Mouse (Mus musculus) frontal cortex, adult 2 months (tissue): ENCODE measurements at regions not wholly inside any gene's neighbourhood (a gene's known extent, or its start where the extent isn't known, plus 50 kb on each side); places are given as distances from the start of the nearest gene placed in this dataset.

ENCODE experiments used
- DNase-seq, 2 experiments: peaks; one replicate each; pipeline ENCODE4 v3.0.0; 2022; ENCODE audit warnings: low spot score in 1 of 2; ENCODE audit errors: extremely low spot score in 1 of 2

GRCm38 (mm10) chr5:133598105-133598504 is 501.4 kb upstream of the Castor2 start:
- no peak for DNase-seq

GRCm38 (mm10) chr5:133586492-133586891 is 513.0 kb upstream of the Castor2 start:
- peak in 1 of 2 experiments; percentile 13 for DNase-seq

GRCm38 (mm10) chr5:133585181-133585580 is 514.3 kb upstream of the Castor2 start:
- peak; percentile 13 to 83 for DNase-seq

- no peak for DNase-seq
Observed at GRCm38 (mm10) chr5:133576595-133576994, 522.9 kb upstream of the Castor2 start.

GRCm38 (mm10) chr5:133569096-133569495 is 530.4 kb upstream of the Castor2 start:
- DNase-seq: no peak

- DNase-seq: no peak
Observed at GRCm38 (mm10) chr5:133566506-133566905, 533.0 kb upstream of the Castor2 start.

GRCm38 (mm10) chr5:133550657-133551056 is 548.9 kb upstream of the Castor2 start:
- DNase-seq: no peak

GRCm38 (mm10) chr5:133542217-133542616 is 557.3 kb upstream of the Castor2 start:
- DNase-seq: no peak

GRCm38 (mm10) chr5:133532678-133533077 is 566.8 kb upstream of the Castor2 start:
- DNase-seq: peak in 1 of 2 experiments; percentile 35

GRCm38 (mm10) chr5:133505661-133506060 is 593.9 kb upstream of the Castor2 start:
- no peak for DNase-seq

- DNase-seq: peak; percentile 51 to 87
Observed at GRCm38 (mm10) chr5:133487806-133488290, 611.7 kb upstream of the Castor2 start.

GRCm38 (mm10) chr5:133482291-133483086 is 617.0 kb upstream of the Castor2 start:
- peak; percentile 52 to 53 for DNase-seq

- peak in 1 of 2 experiments; percentile 12 for DNase-seq
Observed at GRCm38 (mm10) chr5:133479205-133479604, 620.3 kb upstream of the Castor2 start.

- DNase-seq: peak; percentile 9 to 63
Observed at GRCm38 (mm10) chr5:133453349-133454049, 646.0 kb upstream of the Castor2 start.

- no peak for DNase-seq
Observed at GRCm38 (mm10) chr5:133449926-133450325, 649.6 kb upstream of the Castor2 start.

GRCm38 (mm10) chr5:133400826-133401225 is 698.7 kb upstream of the Castor2 start:
- DNase-seq: no peak

- DNase-seq: no peak
Observed at GRCm38 (mm10) chr5:133389896-133390295, 709.6 kb upstream of the Castor2 start.

- no peak for DNase-seq
Observed at GRCm38 (mm10) chr5:133389023-133389840, 710.3 kb upstream of the Castor2 start.

GRCm38 (mm10) chr5:133385374-133386349 is 713.8 kb upstream of the Castor2 start:
- DNase-seq: no peak

GRCm38 (mm10) chr5:133365771-133366170 is 733.7 kb upstream of the Castor2 start:
- DNase-seq: peak; percentile 67 to 81
